Mouse (Mus musculus): ENCODE data around the gene Cds1. TPM values are rescaled to one million over a fixed set of nuclear protein-coding genes. Genes with fewer than 3 reads are reported as not detected.

Cds1 gene
- polyA plus RNA-seq, 1 experiment from 2014 or later: 3.8 TPM

- 91% methylated on average over 18 of the region's 18 CpGs for WGBS
- Histone ChIP-seq H3K27ac (replicated peaks) (no peak overlapping the region), H3K36me3 (peaks cover 95% of the 10 kb centered on the region), H3K4me2 (no peak overlapping the region), H3K9ac (no peak overlapping the region), H3K4me3 (no peak overlapping the region), H3K9me3 (no peaks in the 10 kb centered on the region), H3K27me3 (no peaks in the 10 kb centered on the region), H3K4me1 (replicated peaks) (no peaks in the 10 kb centered on the region)
- ATAC-seq (ENCODE audit: low read depth): no peak
These were observed 97.0 kb downstream of the Cds1 start for GRCm38 (mm10) chr5:101861786-101862571.

- H3K27ac ChIP-seq (replicated peaks): no peak overlapping the region
- ATAC-seq (ENCODE audit: low read depth): no peak
- 88% methylated on average over 8 of the region's 8 CpGs for WGBS
- H3K4me1 ChIP-seq (replicated peaks): no peaks in the 10 kb centered on the region
- H3K4me2 ChIP-seq: no peak overlapping the region
- no peak overlapping the region for H3K4me3 ChIP-seq
- peaks cover 94% of the 10 kb centered on the region for H3K36me3 ChIP-seq
- no peaks in the 10 kb centered on the region for H3K27me3 ChIP-seq
- H3K9ac ChIP-seq: no peak overlapping the region
- H3K9me3 ChIP-seq: no peaks in the 10 kb centered on the region
These were observed 97.7 kb downstream of the Cds1 start for GRCm38 (mm10) chr5:101862651-101863050.

- H3K4me2 ChIP-seq: no peak overlapping the region
- no peak for ATAC-seq (ENCODE audit: low read depth)
- H3K36me3 ChIP-seq: peaks cover 95% of the 10 kb centered on the region
- 87% methylated on average over 6 of the region's 6 CpGs for WGBS
- no peak overlapping the region for H3K4me3 ChIP-seq
- no peaks in the 10 kb centered on the region for H3K9me3 ChIP-seq
- no peaks in the 10 kb centered on the region for H3K4me1 ChIP-seq (replicated peaks)
- no peak overlapping the region for H3K27ac ChIP-seq (replicated peaks)
- H3K9ac ChIP-seq: no peak overlapping the region
- no peaks in the 10 kb centered on the region for H3K27me3 ChIP-seq
These were observed 99.0 kb downstream of the Cds1 start for GRCm38 (mm10) chr5:101863946-101864345.

GRCm38 (mm10) chr5:101866722-101867121, 101.8 kb downstream of the Cds1 start:
- Histone ChIP-seq H3K4me1 (replicated peaks) (no peaks in the 10 kb centered on the region), H3K9ac (no peak overlapping the region)

More at GRCm38 (mm10) chr5:101866722-101867121, 101.8 kb downstream of the Cds1 start:
- H3K9me3 ChIP-seq: no peaks in the 10 kb centered on the region
- H3K27ac ChIP-seq (replicated peaks): no peak overlapping the region
- no peaks in the 10 kb centered on the region for H3K27me3 ChIP-seq
- H3K4me2 ChIP-seq: no peak overlapping the region
- no peak overlapping the region for H3K4me3 ChIP-seq
- peaks cover 96% of the 10 kb centered on the region for H3K36me3 ChIP-seq
- 74% methylated on average over 2 of the region's 2 CpGs for WGBS
- ATAC-seq (ENCODE audit: low read depth): no peak

Other genes with a start within 250 kb of the Cds1 start
- gene Nkx6-1, start 100.1 kb upstream of the Cds1 start, polyA plus RNA-seq (2015; fragmentation: Nextera tagmentation; extraction: Ambion mirVana): 7.6 and 7.7 TPM in 2 replicates